Mouse (Mus musculus) hindbrain, embryonic 11.5 days (tissue): ENCODE measurements at regions not wholly inside any gene's neighbourhood (a gene's known extent, or its start where the extent isn't known, plus 50 kb on each side); places are given as distances from the start of the nearest gene placed in this dataset.

Source experiments
- ATAC-seq: fragments of 200-750 bp; cut with Nextera tagmentation; 2 replicates; pipeline ENCODE4 v1.8.0; 2017; ENCODE audit warnings: mild to moderate bottlenecking, moderate TSS enrichment, moderate library complexity; ENCODE audit not compliant: low FRiP score
- DNase-seq: peaks from one replicate; pipeline ENCODE4 v3.0.0-alpha.2; 2015; ENCODE audit warnings: low spot score
- H3K27ac ChIP-seq: fragments of 300-500 bp; sonication (generic); 2 replicates; pipeline ENCODE4 v1.5.1; 2014; ENCODE audit warnings: mild to moderate bottlenecking, low read depth, low read length
- H3K27me3 ChIP-seq: fragments of 300-500 bp; sonication (generic); 2 replicates; pipeline ENCODE4 v1.6.1; 2014; ENCODE audit warnings: mild to moderate bottlenecking, low read length, moderate library complexity, mixed read lengths; ENCODE audit not compliant: control insufficient read depth, insufficient read depth
- H3K36me3 ChIP-seq: fragments of 300-500 bp; sonication (generic); 2 replicates; pipeline ENCODE4 v1.6.1; 2014; ENCODE audit warnings: mild to moderate bottlenecking, low read length, moderate library complexity, mixed read lengths; ENCODE audit not compliant: control insufficient read depth, insufficient read depth
- H3K4me1 ChIP-seq: fragments of 300-500 bp; sonication (generic); replicated peaks from 2 replicates; pipeline ENCODE4 v1.6.1; 2014; ENCODE audit warnings: low read length, mixed read lengths; ENCODE audit not compliant: control insufficient read depth, insufficient read depth
- H3K4me2 ChIP-seq: fragments of 300-500 bp; sonication (generic); replicated peaks from 2 replicates; pipeline ENCODE4 v1.6.1; 2014; ENCODE audit warnings: mild to moderate bottlenecking, low read depth, low read length
- H3K4me3 ChIP-seq: fragments of 300-500 bp; sonication (generic); 2 replicates; pipeline ENCODE4 v1.5.1; 2014; ENCODE audit warnings: low read depth, low read length
- H3K9ac ChIP-seq: fragments of 300-500 bp; sonication (generic); 2 replicates; pipeline ENCODE4 v1.6.1; 2014; ENCODE audit warnings: low read depth, low read length
- H3K9me3 ChIP-seq: fragments of 300-500 bp; sonication (generic); 2 replicates; pipeline ENCODE4 v1.6.1; 2016; ENCODE audit warnings: low read length; ENCODE audit not compliant: control insufficient read depth
- WGBS: fragments of 180-500 bp; shearing (Covaris S2); extraction: QIAGEN DNeasy Blood & Tissue Kit; methylation state at CpG from one replicate; pipeline ENCODE4 v1.1.7; 2014; 5-methylcytosine and 5-hydroxymethylcytosine counted together

DNA sequence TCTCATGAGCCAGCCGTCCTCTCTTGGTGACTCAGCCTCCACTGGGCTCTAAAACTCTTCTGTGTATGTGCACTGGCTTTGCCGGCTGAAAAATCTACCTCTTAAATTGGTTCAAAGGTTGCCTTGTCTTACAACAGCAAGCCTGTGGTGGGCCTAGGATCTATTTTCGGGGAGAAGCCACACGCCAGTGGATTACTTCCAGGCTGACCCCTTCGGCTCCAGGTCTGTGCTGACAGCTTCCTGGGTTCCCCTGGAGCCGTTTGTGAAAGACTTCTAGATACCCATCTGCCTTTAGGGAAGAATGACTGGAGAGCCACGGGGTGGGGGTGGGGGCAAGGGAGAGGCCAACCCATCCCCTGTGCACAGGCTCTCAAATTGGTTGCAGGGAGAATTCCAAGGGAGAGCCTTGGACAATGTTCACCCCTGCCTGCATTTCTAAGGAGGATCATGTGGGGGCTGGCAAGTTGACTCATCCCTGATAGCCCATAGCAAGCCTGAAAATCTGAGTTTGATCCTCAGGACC is 90.3 kb downstream of the Smim20 start:
- H3K27ac ChIP-seq = no peak overlapping the region
- no peaks in the 10 kb centered on the region for H3K27me3 ChIP-seq
- no peaks in the 10 kb centered on the region for H3K9me3 ChIP-seq
- WGBS = 64% methylated on average over 7 of the region's 7 CpGs
- no peak overlapping the region for H3K9ac ChIP-seq
- no peak overlapping the region for H3K4me3 ChIP-seq
- no peaks in the 10 kb centered on the region for H3K4me1 ChIP-seq
- DNase-seq (no peak), ATAC-seq (no peak)
- no peaks in the 10 kb centered on the region for H3K36me3 ChIP-seq
- H3K4me2 ChIP-seq = no peak overlapping the region

DNA sequence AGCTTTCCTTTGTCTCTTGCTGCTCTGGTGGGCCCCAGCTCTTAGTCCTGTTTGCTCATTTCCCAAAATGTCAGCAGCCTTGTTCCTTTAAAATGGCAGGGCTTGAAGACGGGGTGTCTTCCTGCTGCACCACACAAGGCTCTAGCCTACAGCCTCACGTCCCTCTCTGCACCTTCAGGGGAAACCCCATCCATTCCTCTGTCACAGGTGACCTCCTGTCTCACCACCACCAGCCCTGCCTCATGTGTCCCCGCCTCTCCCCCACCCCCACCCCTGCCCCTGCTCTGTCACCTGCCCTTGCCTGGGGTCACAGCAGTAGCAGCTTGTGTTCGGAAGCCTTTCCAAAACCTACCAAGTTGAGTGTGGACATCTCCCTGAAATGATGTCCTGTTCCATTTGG is 91.3 kb downstream of the Smim20 start:
- DNase-seq = no peak
- Histone ChIP-seq H3K9me3 (no peaks in the 10 kb centered on the region), H3K4me3 (no peak overlapping the region), H3K4me1 (no peaks in the 10 kb centered on the region), H3K36me3 (no peaks in the 10 kb centered on the region), H3K27ac (no peak overlapping the region), H3K9ac (no peak overlapping the region), H3K4me2 (no peak overlapping the region), H3K27me3 (no peaks in the 10 kb centered on the region)
- WGBS = 60% methylated on average over 4 of the region's 4 CpGs
- ATAC-seq = no peak

DNA sequence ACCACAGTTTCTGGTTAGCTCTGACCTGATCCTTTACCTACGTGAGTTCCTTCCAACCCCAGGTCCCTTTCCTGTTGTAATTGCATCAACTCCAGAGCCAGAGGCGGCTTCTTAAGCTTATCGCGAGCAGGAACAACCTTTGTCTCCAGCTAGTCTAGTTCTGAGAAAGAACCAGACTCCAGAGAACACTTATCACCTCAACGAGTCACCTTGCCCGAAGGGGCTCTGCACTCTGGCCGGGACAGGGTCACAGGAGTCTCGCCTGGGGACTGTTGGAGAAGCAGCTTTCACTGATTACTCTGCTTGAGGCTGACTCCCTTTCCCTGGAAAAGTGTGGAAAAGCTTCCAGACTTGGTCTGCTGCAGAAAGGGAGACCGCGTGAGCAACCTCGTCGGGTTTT is 93.0 kb downstream of the Smim20 start:
- Histone ChIP-seq H3K27ac (no peak overlapping the region), H3K4me1 (no peaks in the 10 kb centered on the region), H3K27me3 (no peaks in the 10 kb centered on the region), H3K36me3 (no peaks in the 10 kb centered on the region), H3K9me3 (no peaks in the 10 kb centered on the region), H3K9ac (no peak overlapping the region), H3K4me2 (no peak overlapping the region), H3K4me3 (no peak overlapping the region)
- no peak for DNase-seq
- no peak for ATAC-seq
- WGBS = 92% methylated on average over 12 of the region's 12 CpGs

- H3K27me3 ChIP-seq = no peaks in the 10 kb centered on the region
- H3K4me3 ChIP-seq = no peak overlapping the region
- no peak overlapping the region for H3K4me2 ChIP-seq
- ATAC-seq = no peak
- no peak overlapping the region for H3K27ac ChIP-seq
- DNase-seq = no peak
- no peak overlapping the region for H3K9ac ChIP-seq
- H3K36me3 ChIP-seq = no peaks in the 10 kb centered on the region
- no peaks in the 10 kb centered on the region for H3K4me1 ChIP-seq
- H3K9me3 ChIP-seq = no peaks in the 10 kb centered on the region
- WGBS = 88% methylated on average over 6 of the region's 6 CpGs
Measured at GRCm38 (mm10) chr5:53361295-53361694, 94.4 kb downstream of the Smim20 start.

- H3K4me3 ChIP-seq = no peak overlapping the region
- no peaks in the 10 kb centered on the region for H3K4me1 ChIP-seq
- ATAC-seq (no peak), DNase-seq (no peak)
- no peak overlapping the region for H3K27ac ChIP-seq
- H3K9me3 ChIP-seq = no peaks in the 10 kb centered on the region
- no peak overlapping the region for H3K4me2 ChIP-seq
- WGBS = 82% methylated on average over 8 of the region's 8 CpGs
- H3K27me3 ChIP-seq = no peaks in the 10 kb centered on the region
- H3K9ac ChIP-seq = no peak overlapping the region
- H3K36me3 ChIP-seq = no peaks in the 10 kb centered on the region
Measured at GRCm38 (mm10) chr5:53363898-53364297, 97.0 kb downstream of the Smim20 start.

DNA sequence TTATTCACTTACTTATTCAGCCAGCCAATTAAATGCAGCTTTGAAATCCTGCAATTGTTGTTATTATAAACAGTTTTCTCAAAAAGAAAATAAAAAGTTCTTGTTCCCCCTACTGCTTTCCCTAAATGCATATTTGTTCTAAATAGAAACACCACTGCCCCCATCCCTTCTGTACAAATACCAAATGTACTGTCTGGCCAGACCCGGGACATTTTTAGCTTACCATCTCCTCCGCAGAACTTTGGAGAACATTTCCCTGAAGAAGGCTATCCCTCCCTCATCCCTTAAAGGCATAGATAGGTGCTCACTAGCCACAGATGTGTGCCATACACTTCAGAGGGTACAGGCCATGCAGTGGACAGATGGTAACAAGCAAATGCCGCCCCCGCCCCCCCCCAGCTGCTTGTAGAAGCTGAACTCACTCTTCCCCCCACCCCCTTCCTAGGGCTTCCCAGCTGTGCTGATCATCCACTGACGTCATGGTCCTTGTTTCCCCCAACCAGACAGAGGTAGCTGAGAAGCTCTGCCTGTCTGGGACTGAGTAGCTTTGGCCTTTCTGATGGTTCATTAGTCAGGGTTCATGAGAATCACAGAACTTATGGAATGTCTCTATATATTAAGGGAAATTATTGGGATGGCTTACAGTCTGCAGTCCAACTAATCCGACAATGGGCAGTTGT is 98.9 kb upstream of the Rbpj start:
- Histone ChIP-seq H3K4me2 (no peak overlapping the region), H3K36me3 (no peaks in the 10 kb centered on the region), H3K4me3 (no peak overlapping the region), H3K4me1 (no peaks in the 10 kb centered on the region), H3K9me3 (no peaks in the 10 kb centered on the region), H3K27me3 (no peaks in the 10 kb centered on the region), H3K27ac (no peak overlapping the region), H3K9ac (no peak overlapping the region)
- no peak for ATAC-seq
- DNase-seq = no peak
- WGBS = 81% methylated on average over 6 of the region's 6 CpGs

DNA sequence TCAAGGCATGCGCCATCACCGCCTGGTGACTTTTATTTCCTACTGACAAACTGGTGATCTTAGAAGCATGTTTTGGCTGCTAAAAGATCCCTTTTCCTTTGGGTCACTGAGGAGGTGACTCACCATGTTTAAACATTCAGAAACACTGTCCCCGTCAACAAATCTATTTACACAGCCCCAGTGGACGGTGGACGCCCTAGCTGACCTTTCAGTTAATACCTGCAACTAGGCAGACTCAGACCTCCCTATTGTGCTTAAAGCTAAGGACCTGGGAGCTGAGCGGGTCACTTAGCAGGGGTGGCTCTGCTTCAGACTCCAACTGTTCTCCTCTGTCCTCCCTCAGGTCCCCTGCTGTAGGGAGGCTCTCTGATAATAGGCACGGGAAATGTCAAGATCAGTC is 95.7 kb upstream of the Rbpj start:
- Histone ChIP-seq H3K9me3 (no peaks in the 10 kb centered on the region), H3K4me2 (no peak overlapping the region), H3K36me3 (no peaks in the 10 kb centered on the region), H3K27ac (no peak overlapping the region), H3K4me1 (no peaks in the 10 kb centered on the region), H3K4me3 (no peak overlapping the region), H3K9ac (no peak overlapping the region), H3K27me3 (no peaks in the 10 kb centered on the region)
- no peak for DNase-seq
- WGBS = 81% methylated on average over 7 of the region's 7 CpGs
- no peak for ATAC-seq

GRCm38 (mm10) chr5:53371638-53372037 is 94.3 kb upstream of the Rbpj start:
- Histone ChIP-seq H3K9me3 (no peaks in the 10 kb centered on the region), H3K9ac (no peak overlapping the region), H3K36me3 (no peaks in the 10 kb centered on the region), H3K4me2 (no peak overlapping the region), H3K27ac (no peak overlapping the region), H3K4me3 (no peak overlapping the region), H3K27me3 (no peaks in the 10 kb centered on the region), H3K4me1 (no peaks in the 10 kb centered on the region)
- WGBS = 93% methylated on average over 3 of the region's 3 CpGs
- ATAC-seq (no peak), DNase-seq (no peak)

DNA sequence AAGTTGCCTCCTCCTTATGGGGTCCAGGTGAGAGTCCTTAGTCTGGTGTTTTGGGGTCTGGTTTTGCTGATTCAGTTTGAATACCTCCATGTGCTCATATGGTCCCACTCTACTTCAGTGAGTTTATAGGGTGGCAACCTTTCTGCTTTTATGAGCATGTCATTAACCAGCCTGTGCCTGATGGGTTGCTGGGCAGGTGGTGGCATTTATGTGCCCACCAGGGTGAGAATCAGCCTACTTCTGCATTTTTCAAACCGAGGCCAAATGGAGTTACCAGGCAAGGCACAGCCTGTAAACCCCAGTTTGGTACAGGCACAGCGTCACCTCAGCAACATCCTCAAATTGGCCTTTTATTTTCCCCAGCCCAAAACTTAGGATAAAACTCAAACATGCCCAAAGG is 92.6 kb upstream of the Rbpj start:
- H3K27me3 ChIP-seq = no peaks in the 10 kb centered on the region

More for the DNA sequence above, 92.6 kb upstream of the Rbpj start:
- Histone ChIP-seq H3K9me3 (no peaks in the 10 kb centered on the region), H3K36me3 (no peaks in the 10 kb centered on the region), H3K4me1 (no peaks in the 10 kb centered on the region), H3K4me2 (no peak overlapping the region), H3K9ac (no peak overlapping the region), H3K27ac (no peak overlapping the region), H3K4me3 (no peak overlapping the region)
- no peak for ATAC-seq
- no peak for DNase-seq
- 82% methylated on average over 2 of the region's 2 CpGs for whole genome bisulfite sequencing
